Mouse (Mus musculus) forebrain, embryonic 12.5 days (tissue): ENCODE results near the gene Nme3. TPM values are rescaled to one million over a fixed set of nuclear protein-coding genes. Genes with fewer than 3 reads are reported as not detected.

Experiments used
- ATAC-seq: fragments of 200-750 bp; cut with Nextera tagmentation; 2 replicates; pipeline ENCODE4 v1.8.0; 2017; ENCODE audit warnings: moderate TSS enrichment; ENCODE audit not compliant: low FRiP score
- H3K27ac ChIP-seq: fragments of 300-500 bp; sonication (generic); 2 replicates; pipeline ENCODE4 v1.5.1; 2016; ENCODE audit warnings: mild to moderate bottlenecking
- H3K27me3 ChIP-seq: fragments of 300-500 bp; sonication (generic); 2 replicates; pipeline ENCODE4 v1.6.1; 2016; ENCODE audit warnings: mild to moderate bottlenecking
- H3K36me3 ChIP-seq: fragments of 300-500 bp; sonication (generic); replicated peaks from 2 replicates; pipeline ENCODE4 v1.6.1; 2016; ENCODE audit warnings: mild to moderate bottlenecking
- H3K4me1 ChIP-seq: fragments of 300-500 bp; sonication (generic); 2 replicates; pipeline ENCODE4 v1.6.1; 2016
- H3K4me2 ChIP-seq: fragments of 300-500 bp; sonication (generic); 2 replicates; pipeline ENCODE4 v1.6.1; 2016; ENCODE audit warnings: mild to moderate bottlenecking, moderate library complexity
- H3K4me3 ChIP-seq: fragments of 300-500 bp; sonication (generic); replicated peaks from 2 replicates; pipeline ENCODE4 v1.5.1; 2016; ENCODE audit warnings: mild to moderate bottlenecking
- H3K9ac ChIP-seq: fragments of 300-500 bp; sonication (generic); 2 replicates; pipeline ENCODE4 v1.6.1; 2016; ENCODE audit warnings: mild to moderate bottlenecking
- H3K9me3 ChIP-seq: fragments of 300-500 bp; sonication (generic); 2 replicates; pipeline ENCODE4 v1.6.1; 2016
- WGBS: fragments of 180-500 bp; shearing (Covaris S2); methylation state at CpG from one replicate; pipeline ENCODE4 v1.1.7; 2016; 5-methylcytosine and 5-hydroxymethylcytosine counted together
- polyA plus RNA-seq: library from polyadenylated mRNA; unstranded; fragments of >200 nt; fragmentation: Nextera tagmentation; extraction: Ambion mirVana; gene quantifications from 2 replicates; pipeline ENCODE4 v1.2.1, GENCODE M21; 2016

Nme3 gene
- polyA plus RNA-seq, 1 experiment from 2014 or later: 63.0 TPM

DNA sequence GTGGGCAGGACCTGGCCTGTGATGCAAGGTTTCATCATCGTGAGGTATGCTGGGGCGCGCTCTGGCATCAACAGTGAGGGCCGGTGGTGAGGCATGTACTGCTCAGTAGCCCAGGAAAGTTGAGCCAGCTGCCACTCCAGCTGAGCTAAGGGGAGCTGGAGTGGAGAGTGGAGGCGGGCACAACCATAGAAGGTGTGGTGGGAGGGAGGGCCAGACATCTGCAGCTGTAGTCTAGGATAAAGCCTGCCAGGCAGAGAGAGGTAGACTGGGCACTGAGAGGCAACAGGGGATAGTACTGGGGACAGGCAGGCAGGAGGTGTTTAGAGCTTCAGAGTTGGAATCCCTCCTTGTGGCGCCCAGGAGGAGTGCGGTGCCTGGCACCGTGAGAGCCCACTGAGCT lies 36.2 kb upstream of the Nme3 start:
- Histone ChIP-seq H3K4me1 (no peaks in the 10 kb centered on the region), H3K9me3 (no peaks in the 10 kb centered on the region), H3K4me2 (no peak overlapping the region), H3K27ac (no peak overlapping the region), H3K36me3 (peaks cover 36% of the 10 kb centered on the region), H3K27me3 (no peaks in the 10 kb centered on the region), H3K9ac (no peak overlapping the region), H3K4me3 (no peak overlapping the region)
- ATAC-seq: no peak
- 90% methylated on average over 8 of the region's 8 CpGs for WGBS

DNA sequence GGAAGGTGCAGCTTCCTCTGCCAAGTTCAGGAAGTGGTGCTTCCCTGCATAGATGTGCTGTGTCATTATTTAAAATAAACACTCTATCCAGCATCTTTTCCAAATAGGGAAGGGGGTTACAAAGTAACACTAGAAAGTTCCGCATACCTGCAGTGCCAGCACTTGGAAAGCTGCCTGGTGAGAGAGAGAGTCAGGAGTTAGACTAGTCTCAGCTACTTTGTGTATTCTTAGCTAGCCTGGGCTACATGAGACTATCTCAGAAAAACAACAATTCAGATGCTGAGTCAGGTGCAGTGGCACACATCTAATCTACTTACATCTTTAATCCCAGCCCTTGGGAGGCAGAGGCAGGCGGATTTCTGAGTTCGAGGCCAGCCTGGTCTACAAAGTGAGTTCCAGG lies 34.5 kb upstream of the Nme3 start:
- Histone ChIP-seq H3K4me1 (no peaks in the 10 kb centered on the region), H3K36me3 (peaks cover 30% of the 10 kb centered on the region), H3K9me3 (no peaks in the 10 kb centered on the region), H3K4me3 (no peak overlapping the region), H3K27ac (no peak overlapping the region), H3K4me2 (no peak overlapping the region), H3K9ac (no peak overlapping the region), H3K27me3 (no peaks in the 10 kb centered on the region)
- ATAC-seq: no peak
- 96% methylated on average over 3 of the region's 3 CpGs for WGBS

DNA sequence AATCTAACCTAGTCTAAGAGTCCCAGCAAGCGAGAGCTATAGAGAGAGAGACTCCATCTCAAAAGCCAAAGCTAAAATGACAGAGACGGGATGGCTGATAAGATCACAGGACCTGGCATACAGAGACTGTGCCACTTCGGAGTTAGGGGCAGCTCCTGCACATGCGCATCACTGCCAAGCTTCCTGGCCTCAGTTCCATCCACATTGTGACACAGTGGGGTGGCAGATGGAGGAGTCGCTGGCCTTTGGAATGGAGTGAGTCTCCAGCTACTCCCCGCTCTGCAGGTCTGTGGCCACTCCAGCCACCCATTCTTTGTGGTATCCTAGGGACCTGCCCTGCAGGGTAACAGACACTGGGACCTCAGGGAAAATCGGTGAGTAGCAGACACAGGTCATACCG lies 30.5 kb upstream of the Nme3 start, which contains the start of gene Igfals:
TSS of gene Igfals (plus strand) at position 222 of the 400 bp plus-strand sequence.
- Histone ChIP-seq H3K4me1 (no peaks in the 10 kb centered on the region), H3K9me3 (no peaks in the 10 kb centered on the region), H3K27me3 (no peaks in the 10 kb centered on the region), H3K9ac (no peak within 1 kb of the TSS), H3K27ac (no peak within 1 kb of the TSS), H3K36me3 (peaks cover 18% of the 10 kb centered on the region), H3K4me3 (no peak within 1 kb of the TSS), H3K4me2 (no peak within 1 kb of the TSS)
- WGBS: 89% methylated on average over 8 of the region's 8 CpGs
- no peak for ATAC-seq

DNA sequence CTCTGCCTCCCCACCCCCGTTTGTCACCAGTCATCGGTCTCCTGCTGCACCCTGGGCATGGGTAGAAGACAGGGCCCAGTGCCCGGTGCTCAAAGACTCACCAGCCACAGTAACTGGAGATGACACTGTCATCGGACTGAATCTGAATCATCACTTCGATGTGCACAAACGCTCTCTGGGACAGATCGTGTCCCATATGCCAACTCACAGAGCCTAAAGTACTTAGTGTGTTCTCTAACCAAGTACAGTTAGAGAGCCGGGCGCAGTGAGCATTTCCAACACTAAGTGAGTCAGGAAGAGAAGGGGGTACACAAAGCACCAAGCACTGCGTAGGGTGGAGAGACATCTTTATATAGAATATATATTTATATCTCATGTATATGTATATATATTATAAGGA lies 28.4 kb upstream of the Nme3 start:
- Histone ChIP-seq H3K4me2 (no peak overlapping the region), H3K9ac (no peak overlapping the region), H3K4me1 (no peaks in the 10 kb centered on the region), H3K9me3 (no peaks in the 10 kb centered on the region), H3K4me3 (no peak overlapping the region), H3K36me3 (peaks cover under 1% of the 10 kb centered on the region; the same call in 1 of the 2 replicates), H3K27me3 (no peaks in the 10 kb centered on the region), H3K27ac (no peak overlapping the region)
- no peak for ATAC-seq
- WGBS: 93% methylated on average over 10 of the region's 10 CpGs

DNA sequence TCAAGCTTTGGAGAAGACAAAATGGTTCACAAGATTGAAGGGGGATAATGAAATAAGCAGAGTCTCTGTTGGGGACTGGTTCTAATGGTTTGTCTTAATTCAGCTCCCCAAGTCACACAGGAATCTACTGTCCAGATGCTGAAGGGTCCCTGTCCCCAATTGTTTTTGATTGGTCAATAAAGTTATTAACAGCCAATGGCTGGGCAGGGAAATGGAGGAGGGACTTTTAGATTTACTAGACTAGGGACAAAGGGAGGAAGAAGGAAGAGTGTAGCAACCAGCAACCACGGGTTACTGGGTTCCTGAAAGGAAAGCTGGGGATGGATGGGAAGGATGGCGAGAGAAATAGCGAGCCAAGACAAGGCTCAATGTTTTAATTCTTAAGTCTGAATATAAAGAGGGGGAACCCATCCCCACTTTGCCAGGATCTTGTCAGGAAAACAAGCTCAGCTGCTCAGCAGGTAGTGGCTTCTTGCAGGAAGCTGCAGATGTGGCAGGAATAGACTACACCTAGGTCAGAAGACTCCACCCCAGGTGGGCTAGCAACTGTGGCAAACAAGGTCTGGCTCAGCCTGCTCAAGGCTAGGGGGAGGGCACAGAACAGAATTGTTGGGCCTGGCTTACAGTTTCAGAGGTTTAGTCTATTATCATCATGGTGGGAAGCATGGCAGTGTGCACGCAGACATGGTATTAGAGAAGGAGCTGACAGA lies 22.4 kb upstream of the Nme3 start:
- no peak overlapping the region for H3K27ac ChIP-seq
- no peaks in the 10 kb centered on the region for H3K36me3 ChIP-seq
- no peaks in the 10 kb centered on the region; the same call in 1 of the 2 replicates for H3K27me3 ChIP-seq
- WGBS: 48% methylated on average over 4 of the region's 4 CpGs
- no peak overlapping the region for H3K4me3 ChIP-seq
- H3K9ac ChIP-seq: no peak overlapping the region
- no peaks in the 10 kb centered on the region for H3K9me3 ChIP-seq
- H3K4me1 ChIP-seq: no peaks in the 10 kb centered on the region
- no peak overlapping the region for H3K4me2 ChIP-seq
- ATAC-seq: no peak

DNA sequence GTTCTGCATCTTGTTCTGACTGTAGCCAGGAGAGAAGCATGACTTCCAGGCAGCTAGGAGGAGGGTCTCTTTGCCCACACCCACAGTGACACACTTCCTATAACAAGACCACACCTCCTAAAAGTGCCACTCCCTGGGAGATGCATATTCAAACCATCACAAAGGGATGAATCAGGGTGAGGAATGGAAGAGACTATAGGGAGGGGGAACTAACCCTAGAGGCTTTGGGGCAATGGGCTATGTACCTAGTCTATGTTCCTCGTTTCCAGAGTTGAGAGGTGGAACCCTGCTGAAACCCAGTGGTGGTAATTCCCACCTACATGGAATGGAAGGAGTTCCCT lies 21.9 kb upstream of the Nme3 start:
- Histone ChIP-seq H3K27ac (no peak overlapping the region), H3K27me3 (no peaks in the 10 kb centered on the region; the same call in 1 of the 2 replicates), H3K9me3 (no peaks in the 10 kb centered on the region), H3K36me3 (no peaks in the 10 kb centered on the region), H3K9ac (no peak overlapping the region), H3K4me3 (no peak overlapping the region), H3K4me1 (no peaks in the 10 kb centered on the region), H3K4me2 (no peak overlapping the region)
- no peak for ATAC-seq
- 56% methylated on average over 1 of the region's 1 CpGs for WGBS

DNA sequence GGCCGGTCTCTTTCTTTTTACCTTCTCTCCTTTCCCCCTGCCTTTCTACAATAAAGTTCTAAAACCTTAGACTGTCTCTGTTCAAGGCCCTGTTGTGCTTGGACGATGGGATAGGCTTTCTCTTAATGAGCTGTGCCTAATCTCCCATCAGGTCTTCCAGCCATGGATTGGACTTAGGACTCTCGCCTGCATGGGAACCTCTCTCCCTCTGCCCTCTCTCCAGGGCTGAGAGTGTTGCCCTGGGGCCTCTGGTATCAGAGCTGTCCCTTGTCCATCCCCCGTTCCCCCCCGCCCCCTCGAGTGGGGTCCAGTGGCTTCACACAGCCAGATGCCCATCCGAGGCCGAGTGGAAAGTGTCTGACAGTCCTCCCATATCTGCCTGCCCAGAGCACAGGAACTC lies 21.3 kb upstream of the Nme3 start:
- H3K9me3 ChIP-seq: no peaks in the 10 kb centered on the region
- no peaks in the 10 kb centered on the region for H3K36me3 ChIP-seq
- H3K4me1 ChIP-seq: no peaks in the 10 kb centered on the region
- H3K4me2 ChIP-seq: no peak overlapping the region
- WGBS: 84% methylated on average over 8 of the region's 8 CpGs
- no peak overlapping the region for H3K27ac ChIP-seq
- H3K4me3 ChIP-seq: no peak overlapping the region
- no peaks in the 10 kb centered on the region; the same call in 1 of the 2 replicates for H3K27me3 ChIP-seq
- H3K9ac ChIP-seq: no peak overlapping the region
- no peak for ATAC-seq

DNA sequence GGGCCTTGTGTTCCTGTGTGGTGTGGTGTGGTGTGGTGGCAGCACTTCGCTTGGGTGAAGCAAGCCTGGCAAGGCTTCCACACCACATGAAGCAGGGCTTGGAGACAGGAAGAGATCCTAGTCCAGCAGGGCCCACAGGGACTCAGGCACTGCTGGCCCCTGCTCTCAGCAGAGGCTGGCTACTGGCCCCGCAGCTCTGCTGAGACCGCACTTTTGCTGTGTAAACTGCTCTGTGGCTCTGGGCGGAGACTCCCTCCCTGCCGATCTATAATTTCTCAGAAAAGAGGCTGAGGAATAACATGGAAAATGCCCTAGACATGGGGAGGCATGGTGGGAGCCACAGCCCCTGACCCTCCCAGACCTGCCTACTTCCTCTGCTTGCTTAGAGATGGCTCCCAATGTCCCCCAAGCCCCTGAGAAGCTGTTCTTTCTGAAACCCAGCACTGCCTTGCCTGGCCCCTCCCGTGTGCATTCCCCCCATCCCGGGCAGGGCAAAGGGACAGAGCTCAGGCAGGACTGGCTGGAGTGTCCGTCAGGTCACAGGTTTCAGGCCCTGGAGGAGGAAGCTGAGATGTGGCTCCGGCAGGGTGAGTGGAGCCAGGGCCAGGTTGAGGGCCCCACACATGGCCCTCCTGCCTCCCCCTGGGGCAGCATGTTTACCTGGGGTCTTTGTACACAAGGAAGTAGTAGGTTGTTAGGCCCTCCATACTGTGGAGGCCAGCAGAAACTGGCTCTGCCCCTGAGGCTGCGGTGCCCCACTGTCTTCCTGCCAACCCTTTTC lies 18.8 kb upstream of the Nme3 start:
- Histone ChIP-seq H3K4me3 (no peak overlapping the region), H3K27ac (no peak overlapping the region), H3K9me3 (no peaks in the 10 kb centered on the region), H3K4me2 (no peak overlapping the region), H3K9ac (no peak overlapping the region), H3K27me3 (no peaks in the 10 kb centered on the region; the same call in 1 of the 2 replicates), H3K4me1 (no peaks in the 10 kb centered on the region), H3K36me3 (peaks cover 2% of the 10 kb centered on the region)
- WGBS: 63% methylated on average over 10 of the region's 10 CpGs
- ATAC-seq: no peak

DNA sequence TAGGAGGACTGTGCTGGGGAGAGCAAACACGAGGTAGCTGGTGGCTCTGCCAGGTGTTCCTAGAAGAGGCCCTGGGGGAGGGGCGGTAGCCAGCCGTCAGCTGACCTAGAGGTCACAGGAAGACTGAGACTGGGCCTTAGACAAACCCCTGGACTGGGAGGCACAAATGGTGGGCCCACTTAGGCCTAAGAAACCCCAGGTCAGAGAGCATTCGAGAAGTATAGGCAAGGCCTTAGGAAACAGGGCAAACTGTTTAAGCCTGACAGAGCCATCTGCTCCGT lies 18.2 kb upstream of the Nme3 start:
- Histone ChIP-seq H3K4me1 (no peaks in the 10 kb centered on the region), H3K9me3 (no peaks in the 10 kb centered on the region), H3K27me3 (no peaks in the 10 kb centered on the region; the same call in 1 of the 2 replicates), H3K36me3 (peaks cover 7% of the 10 kb centered on the region), H3K9ac (no peak overlapping the region), H3K27ac (no peak overlapping the region), H3K4me2 (no peak overlapping the region), H3K4me3 (no peak overlapping the region)
- WGBS: 34% methylated on average over 5 of the region's 5 CpGs
- ATAC-seq: no peak

DNA sequence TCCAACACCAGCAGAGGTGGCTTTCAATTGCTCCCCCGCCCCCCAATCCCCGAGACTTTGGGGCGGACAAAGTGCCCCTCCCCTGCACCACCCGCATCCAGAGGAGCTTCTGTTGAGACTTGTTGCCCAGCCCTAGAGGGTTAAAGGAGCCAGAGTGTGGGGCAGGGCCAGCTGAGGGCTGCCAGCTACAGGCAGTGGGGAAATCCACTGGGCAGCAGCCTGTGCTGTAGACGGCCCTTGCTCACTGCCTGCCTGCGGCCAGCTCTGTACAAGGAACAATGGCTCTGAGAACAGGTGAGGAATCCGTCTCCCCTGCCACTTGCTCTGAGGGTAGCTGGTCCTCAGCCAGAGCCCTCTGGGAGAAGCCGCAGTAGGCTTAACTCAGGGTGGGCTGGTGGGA lies 17.8 kb upstream of the Nme3 start:
- Histone ChIP-seq H3K27ac (no peak overlapping the region), H3K27me3 (no peaks in the 10 kb centered on the region; the same call in 1 of the 2 replicates), H3K4me2 (no peak overlapping the region), H3K36me3 (peaks cover 12% of the 10 kb centered on the region), H3K4me1 (no peaks in the 10 kb centered on the region), H3K4me3 (no peak overlapping the region), H3K9ac (no peak overlapping the region), H3K9me3 (no peaks in the 10 kb centered on the region)
- WGBS: 77% methylated on average over 8 of the region's 8 CpGs
- ATAC-seq: no peak

DNA sequence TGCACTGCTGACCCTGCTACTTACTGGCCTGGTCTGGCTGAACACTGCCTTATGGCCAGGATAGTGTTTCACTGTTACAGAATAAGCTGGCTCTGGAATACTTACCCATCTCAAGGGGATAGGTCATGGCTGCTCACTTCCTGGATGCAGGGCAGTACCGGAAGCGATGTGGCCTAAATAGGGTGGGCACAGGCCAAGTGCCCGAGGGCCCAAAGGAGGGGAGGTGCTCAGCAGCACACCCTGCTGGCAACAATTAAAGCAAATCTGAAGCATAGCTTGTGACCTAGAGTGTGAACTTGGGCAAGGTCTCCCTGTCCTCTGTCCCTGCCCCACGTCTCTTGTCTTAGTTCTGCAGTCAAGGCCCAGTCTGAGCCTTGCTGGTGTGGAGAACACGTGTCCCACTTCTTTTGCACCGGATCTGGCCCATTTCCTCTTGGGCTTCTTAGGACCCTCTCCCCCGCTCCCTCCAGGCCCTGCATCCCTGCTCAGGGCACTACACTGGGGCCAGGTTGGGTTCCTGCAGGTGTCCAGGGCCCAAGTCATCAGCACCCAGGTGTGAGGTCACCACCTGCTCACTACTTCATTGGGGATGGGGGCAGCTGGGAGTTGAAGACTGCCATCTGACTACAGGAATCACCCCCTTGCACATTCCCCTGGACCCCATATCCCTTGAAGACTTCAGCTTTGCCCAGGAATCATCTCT lies 14.4 kb upstream of the Nme3 start:
- Histone ChIP-seq H3K4me3 (no peak overlapping the region), H3K4me1 (peaks cover 11% of the 10 kb centered on the region), H3K36me3 (peaks cover 26% of the 10 kb centered on the region), H3K27me3 (no peaks in the 10 kb centered on the region), H3K9me3 (no peaks in the 10 kb centered on the region), H3K4me2 (no peak overlapping the region), H3K9ac (no peak overlapping the region), H3K27ac (no peak overlapping the region)
- WGBS: 52% methylated on average over 7 of the region's 7 CpGs
- ATAC-seq: no peak

DNA sequence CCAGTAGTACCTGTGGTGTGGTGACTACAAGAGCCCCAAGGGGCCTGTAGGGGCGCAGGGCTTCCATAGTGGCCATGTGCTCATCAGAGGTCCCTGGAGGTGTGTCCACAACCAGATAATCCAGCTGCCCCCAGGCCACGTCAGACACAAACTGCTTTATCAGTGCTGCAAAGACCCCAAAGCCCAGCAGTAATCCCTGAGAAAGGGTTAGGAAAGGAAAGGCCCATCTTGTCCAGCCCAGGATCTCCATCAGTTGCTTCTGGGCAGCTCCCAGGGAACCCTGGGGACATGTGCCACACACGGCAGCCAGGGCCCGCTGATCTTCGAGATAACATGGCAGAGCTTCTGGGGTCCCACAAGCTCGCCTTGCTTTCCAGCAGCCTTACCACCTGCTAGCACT lies 11.9 kb upstream of the Nme3 start:
- 95% methylated on average over 6 of the region's 6 CpGs for WGBS
- H3K27me3 ChIP-seq: no peaks in the 10 kb centered on the region
- no peak overlapping the region for H3K4me3 ChIP-seq
- no peak overlapping the region for H3K9ac ChIP-seq
- no peak for ATAC-seq
- no peaks in the 10 kb centered on the region for H3K9me3 ChIP-seq
- H3K4me1 ChIP-seq: peaks cover 25% of the 10 kb centered on the region
- H3K27ac ChIP-seq: no peak overlapping the region
- H3K4me2 ChIP-seq: no peak overlapping the region
- peaks cover 29% of the 10 kb centered on the region for H3K36me3 ChIP-seq
